Mouse (Mus musculus): ENCODE data around the gene Uvrag.

GRCm38 (mm10) chr7:99101076-99101475 lies 39.9 kb downstream of the Uvrag start:
- no peak for TF ChIP-seq CTCF (IDR thresholded peaks at IDR 0.05; ENCODE audit: low read depth, low read length)
- TF ChIP-seq TAL1 (conservative IDR thresholded peaks at IDR 0.05; ENCODE audit: low read depth, low read length) = no peak
- no peak for TF ChIP-seq GATA1 (IDR thresholded peaks at IDR 0.05; ENCODE audit: borderline replicate concordance, low read length)

Data from G1E (cell line).